Mouse (Mus musculus) layer of hippocampus, adult 2 months (tissue): Measurements from ENCODE around the gene Mindy3. TPM values are rescaled to one million over a fixed set of nuclear protein-coding genes. Genes with fewer than 3 reads are reported as not detected.
A peak's percentile ranks its signal among the peaks of the same experiment; 100 is the strongest.

Experiments
- DNase-seq, 2 experiments: peaks; one replicate each; pipeline ENCODE4 v3.0.0; 2022; ENCODE audit warnings: low spot score in 2 of 2
- H3K27ac ChIP-seq: fragments of 200-600 bp; 2 replicates; pipeline ENCODE4 v1.8.1; 2022
- H3K4me3 ChIP-seq: fragments of 200-600 bp; 2 replicates; pipeline ENCODE4 v1.8.1; 2022; ENCODE audit warnings: mild to moderate bottlenecking
- CTCF ChIP-seq: fragments of 200-600 bp; conservative IDR thresholded peaks from 2 replicates; pipeline ENCODE4 v1.8.1; 2022; ENCODE audit warnings: antibody characterized with exemption, mild to moderate bottlenecking, moderate library complexity
- total RNA-seq, 2 experiments: library from RNA; stranded (reverse); gene quantifications; 2 replicates each; pipeline ENCODE4 v1.2.3; 2021

The Mindy3 gene
- total RNA-seq, 2 experiments from 2014 or later = 98.4 to 111 TPM

GRCm38 (mm10) chr2:12348914-12349313, 70.4 kb downstream of the Mindy3 start:
- Histone ChIP-seq H3K4me3 (no peak overlapping the region), H3K27ac (no peak overlapping the region)
- no peak for DNase-seq
- TF ChIP-seq CTCF = no peak

- no peak for TF ChIP-seq CTCF
- peak overlapping the region; percentile 87 for H3K27ac ChIP-seq
- H3K4me3 ChIP-seq = no peak overlapping the region
- peak; percentile 65 to 66 for DNase-seq
Observed at GRCm38 (mm10) chr2:12331962-12332361, 87.3 kb downstream of the Mindy3 start.

- H3K4me3 ChIP-seq = no peak overlapping the region
- TF ChIP-seq CTCF = no peak
- H3K27ac ChIP-seq = peak overlapping the region; percentile 87
- DNase-seq = peak in 1 of 2 experiments; percentile 27
Observed at GRCm38 (mm10) chr2:12329620-12330019, 89.7 kb downstream of the Mindy3 start.

- H3K27ac ChIP-seq = peak overlapping the region; percentile 70
- no peak for TF ChIP-seq CTCF
- no peak overlapping the region for H3K4me3 ChIP-seq
- no peak for DNase-seq
Observed at GRCm38 (mm10) chr2:12329068-12329407, 90.2 kb downstream of the Mindy3 start.

GRCm38 (mm10) chr2:12328355-12329067, 90.8 kb downstream of the Mindy3 start:
- no peak for DNase-seq
- H3K27ac ChIP-seq = peak overlapping the region; percentile 83

GRCm38 (mm10) chr2:12327691-12328354, 91.4 kb downstream of the Mindy3 start:
- H3K27ac ChIP-seq = peak overlapping the region; percentile 83
- no peak for TF ChIP-seq CTCF
- no peak for DNase-seq
- peak overlapping the region; percentile 17; the same call in 1 of the 2 replicates for H3K4me3 ChIP-seq

More at GRCm38 (mm10) chr2:12328355-12329067, 90.8 kb downstream of the Mindy3 start:
- H3K4me3 ChIP-seq = no peak overlapping the region
- TF ChIP-seq CTCF = no peak

GRCm38 (mm10) chr2:12327216-12327615, 92.1 kb downstream of the Mindy3 start:
- peak overlapping the region; percentile 83 for H3K27ac ChIP-seq
- peak overlapping the region; percentile 17; the same call in 1 of the 2 replicates for H3K4me3 ChIP-seq
- no peak for TF ChIP-seq CTCF
- DNase-seq = no peak

- no peak for TF ChIP-seq CTCF
- H3K27ac ChIP-seq = peak overlapping the region; percentile 83
- no peak overlapping the region for H3K4me3 ChIP-seq
- no peak for DNase-seq
Observed at GRCm38 (mm10) chr2:12325868-12326267, 93.4 kb downstream of the Mindy3 start.

- Histone ChIP-seq H3K27ac (peak overlapping the region; percentile 83), H3K4me3 (no peak overlapping the region)
- DNase-seq = peak; percentile 63 to 68
- TF ChIP-seq CTCF = no peak
Observed at GRCm38 (mm10) chr2:12325417-12325816, 93.9 kb downstream of the Mindy3 start.

GRCm38 (mm10) chr2:12320914-12321313, 98.4 kb downstream of the Mindy3 start:
- H3K4me3 ChIP-seq = no peak overlapping the region
- DNase-seq = no peak
- H3K27ac ChIP-seq = no peak overlapping the region
- no peak for TF ChIP-seq CTCF

GRCm38 (mm10) chr2:12318715-12319114, 100.6 kb downstream of the Mindy3 start:
- Histone ChIP-seq H3K27ac (no peak overlapping the region), H3K4me3 (no peak overlapping the region)
- TF ChIP-seq CTCF = no peak
- DNase-seq = no peak

- Histone ChIP-seq H3K27ac (peak overlapping the region; percentile 57), H3K4me3 (no peak overlapping the region)
- no peak for DNase-seq
- no peak for TF ChIP-seq CTCF
Observed at GRCm38 (mm10) chr2:12318036-12318435, 101.2 kb downstream of the Mindy3 start.

GRCm38 (mm10) chr2:12317343-12317742, 101.9 kb downstream of the Mindy3 start:
- Histone ChIP-seq H3K4me3 (no peak overlapping the region), H3K27ac (peak overlapping the region; percentile 57)
- DNase-seq = no peak
- no peak for TF ChIP-seq CTCF

GRCm38 (mm10) chr2:12316361-12316760, 102.9 kb downstream of the Mindy3 start:
- no peak; the same call in 1 of the 2 replicates for TF ChIP-seq CTCF
- H3K4me3 ChIP-seq = no peak overlapping the region
- no peak overlapping the region for H3K27ac ChIP-seq
- no peak for DNase-seq
